Mouse (Mus musculus): ENCODE data around the gene Adamtsl1.

Adamtsl1 gene

DNA sequence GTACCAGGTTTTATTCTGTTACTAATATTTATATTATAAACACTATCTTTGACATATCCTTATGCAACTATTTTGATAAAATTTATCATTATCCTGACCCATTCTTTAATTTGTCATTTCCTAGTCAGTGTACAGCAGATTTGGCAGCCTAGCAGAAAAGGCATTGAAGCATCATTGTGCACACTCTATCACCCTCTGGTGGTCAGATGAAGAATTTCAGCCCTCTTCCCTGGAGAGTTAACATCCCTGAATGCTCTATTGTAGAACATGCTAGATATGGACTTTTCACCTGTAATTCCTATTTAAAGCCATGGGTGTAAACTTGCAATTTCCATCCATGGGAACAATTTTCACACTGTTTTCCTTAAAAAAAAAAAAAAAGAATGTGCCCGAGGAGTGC is 305.2 kb downstream of the Adamtsl1 start:
- peak; percentile 14 for DNase-seq

DNA sequence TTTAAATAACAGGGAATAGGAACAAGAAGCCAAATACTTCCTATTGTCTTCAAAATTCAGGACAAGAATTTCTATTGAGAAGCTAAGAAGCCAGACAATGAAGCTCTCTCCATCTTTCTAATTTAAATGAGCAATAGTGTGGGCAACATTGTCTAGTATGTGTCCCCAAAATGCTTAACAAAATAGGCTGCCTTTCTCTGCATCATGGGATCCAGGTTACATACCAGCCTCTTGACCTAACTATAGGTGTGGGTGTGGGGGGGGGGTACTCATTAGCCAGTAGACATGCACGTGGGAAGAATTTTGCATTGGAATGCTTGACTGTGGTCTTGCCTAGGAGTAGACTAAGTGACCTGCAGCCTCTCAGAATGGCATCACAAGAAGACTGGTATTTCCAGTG is 305.9 kb downstream of the Adamtsl1 start:
- no peak for DNase-seq

DNA sequence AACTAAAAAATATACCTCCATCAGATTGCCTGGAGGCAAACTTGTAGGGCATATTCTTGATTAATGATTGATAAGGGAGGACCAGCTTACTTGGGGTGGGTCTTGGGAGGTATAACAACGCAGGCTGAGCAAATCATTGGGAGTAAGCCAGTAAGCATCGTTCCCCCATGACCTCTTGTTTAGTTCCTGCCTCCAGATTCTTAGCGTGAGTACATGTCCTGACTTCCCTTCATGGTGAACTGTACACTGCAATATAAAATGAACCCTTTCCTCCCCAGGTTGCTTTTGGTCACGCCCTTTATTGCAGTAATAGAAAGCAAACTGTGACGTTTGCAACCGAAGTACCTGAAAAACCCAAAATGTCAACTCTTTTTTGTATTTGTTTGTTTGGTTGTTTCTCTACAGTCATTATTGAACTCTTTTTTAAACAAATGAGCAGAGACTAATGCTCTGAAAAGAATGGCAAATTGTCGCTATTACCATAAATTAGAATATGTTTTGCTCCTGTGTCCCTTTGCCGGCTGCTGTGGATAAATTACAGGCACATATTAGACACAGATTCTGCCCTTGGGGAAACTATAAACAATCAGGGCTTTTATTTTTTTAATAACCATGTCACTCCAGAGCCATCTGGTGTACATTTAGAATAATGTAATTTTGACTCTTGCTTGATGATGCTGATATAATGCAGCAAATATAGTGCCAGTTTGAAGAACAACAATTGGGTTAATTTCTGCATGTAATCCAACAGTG is 310.2 kb downstream of the Adamtsl1 start:
- no peak for DNase-seq

DNA sequence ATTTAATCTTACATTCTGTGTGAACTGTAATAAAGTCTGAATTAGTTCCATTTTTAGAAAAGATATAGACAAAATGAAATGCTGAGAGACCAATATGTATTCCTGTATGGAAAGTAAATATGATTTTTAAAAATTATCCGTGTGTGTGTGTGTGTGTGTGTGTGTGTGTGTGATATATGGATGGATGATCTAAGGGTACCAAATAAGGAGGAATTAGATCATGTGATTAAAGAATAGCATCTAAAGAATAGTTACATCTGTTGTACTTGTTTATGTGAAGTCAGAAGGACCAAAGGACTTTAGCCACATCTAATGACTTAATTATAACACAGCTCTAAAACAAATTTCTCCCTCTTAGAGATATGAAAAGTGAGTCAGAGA is 310.7 kb downstream of the Adamtsl1 start:
- no peak for DNase-seq

- no peak for DNase-seq
Measured at GRCm38 (mm10) chr4:85837058-85837457, 323.1 kb downstream of the Adamtsl1 start.

- DNase-seq = no peak
Measured at GRCm38 (mm10) chr4:85837532-85837965, 323.6 kb downstream of the Adamtsl1 start.

DNA sequence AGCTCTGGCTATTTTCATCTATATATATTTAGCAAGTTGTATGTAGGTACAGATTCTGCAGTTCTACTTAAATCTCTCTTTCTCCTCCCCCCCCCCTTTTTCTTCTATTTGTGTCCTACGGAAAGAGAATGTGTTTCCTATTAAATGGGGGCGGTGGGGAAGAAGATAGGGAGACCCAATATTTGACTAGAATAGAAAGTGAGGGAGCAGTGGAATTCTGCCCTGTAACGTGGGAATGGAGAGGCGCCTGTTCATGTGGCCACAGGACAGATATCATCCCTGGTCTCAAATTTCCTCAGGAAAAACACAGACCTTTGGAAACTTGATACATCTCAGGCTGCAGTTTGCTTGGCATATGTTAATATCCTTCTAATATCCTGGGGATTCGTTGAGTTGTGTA is 324.1 kb downstream of the Adamtsl1 start:
- DNase-seq = no peak

- no peak for DNase-seq
Measured at GRCm38 (mm10) chr4:85842113-85842512, 328.1 kb downstream of the Adamtsl1 start.

- no peak for DNase-seq
Measured at GRCm38 (mm10) chr4:85844381-85844780, 330.4 kb downstream of the Adamtsl1 start.

GRCm38 (mm10) chr4:85845931-85846330 is 332.0 kb downstream of the Adamtsl1 start:
- no peak for DNase-seq

DNA sequence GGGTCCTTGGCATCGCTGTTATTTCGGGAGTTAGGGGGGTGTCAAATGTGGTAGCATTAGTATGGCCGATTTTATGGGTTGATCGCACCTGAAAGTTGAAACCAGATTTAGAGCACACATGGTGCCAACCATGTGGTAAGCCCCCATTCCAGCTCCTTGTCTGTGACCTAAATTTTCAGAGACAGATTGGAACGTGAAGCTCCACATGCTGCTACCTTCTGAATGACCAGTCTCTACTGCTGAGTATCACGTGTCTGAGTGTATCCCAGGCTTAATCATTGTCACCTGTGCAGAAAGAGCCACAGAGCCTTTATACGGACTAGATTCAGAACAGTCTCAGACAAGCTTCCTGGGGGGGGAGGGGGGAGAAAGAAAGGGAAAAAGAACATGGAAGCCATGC is 339.4 kb downstream of the Adamtsl1 start:
- no peak for DNase-seq

- no peak for DNase-seq
Measured at GRCm38 (mm10) chr4:85854507-85854906, 340.5 kb downstream of the Adamtsl1 start.

- no peak for DNase-seq
Measured at GRCm38 (mm10) chr4:85879376-85879775, 365.4 kb downstream of the Adamtsl1 start.

GRCm38 (mm10) chr4:85881318-85881717 is 367.3 kb downstream of the Adamtsl1 start:
- DNase-seq = no peak

DNA sequence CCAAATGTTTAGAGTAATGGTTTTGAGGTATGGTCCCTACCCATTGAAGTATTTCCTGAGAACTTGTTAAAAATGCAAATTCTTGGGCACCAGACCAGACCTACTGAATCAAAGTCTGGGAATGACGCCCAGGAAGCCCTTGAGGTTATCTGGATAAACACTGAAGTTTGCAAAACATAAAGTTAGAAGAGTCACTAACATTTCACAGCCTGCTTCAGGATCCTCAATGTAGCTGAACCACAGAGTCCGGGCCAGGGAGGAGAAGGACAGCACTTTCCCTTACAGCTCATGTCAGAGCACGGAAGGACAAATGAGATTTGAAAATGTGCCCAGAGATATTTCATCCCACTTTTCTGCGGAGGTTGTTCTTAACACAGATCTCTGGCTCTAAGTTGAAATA is 370.1 kb downstream of the Adamtsl1 start:
- no peak for DNase-seq

DNA sequence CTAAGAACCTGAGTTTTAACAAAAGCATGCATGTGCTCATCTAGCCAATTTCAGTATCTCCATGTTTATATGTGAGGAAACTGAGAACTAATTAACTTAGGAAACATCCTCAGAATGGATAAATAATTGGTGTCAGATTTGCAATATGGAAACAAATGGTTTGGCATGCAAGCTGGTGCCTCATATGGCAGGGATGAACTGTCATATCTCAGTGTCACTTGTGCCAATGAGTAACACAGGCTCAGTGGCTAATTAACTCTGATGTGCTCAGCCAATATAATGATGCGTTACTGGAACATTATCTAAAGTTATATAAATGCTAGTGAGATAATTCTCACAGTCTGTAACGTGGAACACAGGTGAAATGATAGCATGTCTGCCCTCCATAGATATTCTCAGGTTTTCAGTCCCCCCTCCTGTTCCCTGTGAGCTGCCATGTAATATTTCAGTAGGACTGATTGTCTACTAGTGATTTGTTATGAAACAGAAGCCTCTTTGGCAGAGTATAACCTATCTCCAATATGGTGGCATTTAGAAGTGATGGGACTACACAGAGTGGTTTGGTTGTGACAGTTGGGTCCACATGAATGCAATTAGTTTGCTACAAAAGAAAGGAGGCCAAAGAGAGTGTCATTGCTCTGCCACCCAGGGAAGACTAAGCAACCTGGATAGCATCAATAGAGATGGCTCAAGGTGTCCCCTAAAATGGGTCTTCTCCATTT is 376.1 kb downstream of the Adamtsl1 start:
- no peak for DNase-seq

DNA sequence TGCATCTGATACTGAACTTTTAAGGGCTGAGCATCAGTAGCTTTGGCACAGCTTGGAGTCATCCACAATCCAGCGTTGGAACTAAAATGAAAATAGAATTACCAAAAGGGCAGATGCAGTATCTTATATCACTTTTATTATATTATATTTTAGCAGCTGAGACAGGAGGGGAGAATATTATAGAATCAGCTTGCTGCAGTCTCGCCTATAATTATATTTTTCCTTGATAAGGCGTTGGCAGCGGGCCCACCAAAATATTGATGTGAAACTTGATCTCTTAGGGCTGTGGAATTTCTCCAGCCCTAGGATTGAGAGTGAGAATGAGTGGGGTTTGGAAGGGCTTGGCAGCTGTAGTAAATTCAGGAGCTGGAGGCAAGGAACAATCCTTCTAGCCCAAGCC is 387.3 kb downstream of the Adamtsl1 start:
- no peak for DNase-seq

GRCm38 (mm10) chr4:85904217-85904616 is 390.2 kb downstream of the Adamtsl1 start:
- no peak for DNase-seq

DNA sequence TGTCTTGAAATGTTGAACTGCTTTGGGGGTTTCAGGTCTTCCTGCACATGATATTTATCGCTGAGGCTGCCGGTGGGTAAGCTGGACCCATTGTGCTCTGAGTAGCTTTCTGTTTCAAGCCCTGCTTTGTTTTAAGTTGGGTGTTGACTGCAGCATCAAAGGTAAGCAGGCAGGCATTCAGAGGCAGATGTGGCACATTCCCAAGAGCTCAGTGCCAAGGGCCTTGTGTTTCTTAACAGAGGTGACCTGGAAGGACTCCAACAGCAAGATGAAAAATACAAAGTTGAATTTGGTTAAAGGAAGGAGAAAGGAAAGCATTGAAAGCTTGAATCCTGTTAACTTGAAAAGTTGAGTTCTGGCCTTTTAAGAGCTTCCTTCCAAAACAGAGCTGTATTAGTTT is 402.1 kb downstream of the Adamtsl1 start:
- DNase-seq = no peak

DNA sequence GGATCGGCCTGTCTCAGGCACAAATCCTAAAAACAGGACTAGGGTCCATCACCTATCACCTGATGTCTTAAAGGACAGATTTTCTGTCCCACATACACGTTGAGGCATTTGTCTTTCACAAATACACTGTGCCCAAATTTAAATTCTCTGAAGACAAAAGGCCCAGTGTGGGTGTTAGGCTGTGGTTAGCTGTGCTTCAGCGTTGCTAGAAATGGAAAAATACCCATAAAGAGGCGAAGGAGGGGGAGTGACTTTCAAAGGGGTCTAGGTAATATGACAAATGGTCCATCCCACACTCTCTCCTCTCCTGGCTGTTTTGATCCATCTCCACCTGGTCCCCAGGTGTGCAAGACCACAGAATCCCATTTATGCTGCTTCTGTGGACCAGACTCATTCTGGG is 404.4 kb downstream of the Adamtsl1 start:
- DNase-seq = no peak

DNA sequence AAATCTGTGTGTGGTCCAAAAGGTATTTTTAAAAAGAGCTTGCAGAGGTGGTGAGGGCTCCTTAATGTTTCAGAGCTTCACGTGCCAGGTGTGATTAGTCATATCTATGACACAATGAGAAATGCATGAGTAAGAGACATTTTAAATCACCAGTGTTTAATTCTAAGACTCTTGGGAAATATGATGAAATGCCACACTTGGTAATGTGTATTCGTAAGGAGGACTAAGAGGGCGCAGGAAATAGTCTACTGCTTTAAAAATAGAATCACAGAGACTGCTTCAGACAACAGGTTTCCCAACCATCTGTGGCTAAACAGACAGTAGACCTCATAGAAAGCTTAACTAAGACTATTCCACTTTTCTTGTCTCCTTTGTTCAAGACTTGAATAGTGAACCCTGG is 406.5 kb downstream of the Adamtsl1 start:
- DNase-seq = no peak

DNA sequence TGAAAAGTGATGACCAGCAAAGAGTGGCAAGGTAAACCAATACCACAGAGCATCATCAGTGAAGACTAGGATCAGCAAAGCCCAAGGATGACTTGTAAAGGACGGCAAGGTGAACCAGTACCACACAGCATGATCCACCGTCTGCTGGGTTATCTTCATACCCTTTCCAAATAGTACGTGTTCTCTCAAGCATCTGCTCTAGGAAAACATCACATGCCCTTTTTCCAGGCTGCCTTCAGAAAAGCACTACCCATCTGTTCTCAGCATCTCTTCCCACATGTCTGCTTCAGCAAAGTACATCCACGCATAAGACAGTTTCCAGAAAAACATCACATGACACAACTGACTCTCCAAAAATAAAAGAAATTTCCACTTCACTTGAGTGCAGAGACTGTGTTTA is 408.8 kb downstream of the Adamtsl1 start:
- no peak for DNase-seq

DNA sequence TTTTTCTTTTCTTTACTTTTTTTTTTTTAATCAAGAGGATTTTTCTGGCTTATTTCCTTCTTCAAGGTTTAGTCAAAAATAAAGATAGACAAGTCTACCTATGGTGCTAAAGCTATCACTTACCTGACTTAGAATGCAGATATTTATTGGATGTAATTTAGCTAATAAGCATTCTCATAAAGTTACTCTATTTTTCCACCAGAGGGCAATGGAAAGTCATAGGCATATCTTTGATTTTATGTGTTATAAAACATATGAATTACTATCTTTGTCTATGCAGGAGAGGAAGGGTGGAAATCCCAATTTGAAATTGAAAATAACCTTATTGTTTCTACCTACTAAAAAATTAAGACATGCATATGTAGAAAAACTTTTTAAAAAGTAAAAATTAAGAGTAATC is 418.2 kb downstream of the Adamtsl1 start:
- DNase-seq = no peak

DNA sequence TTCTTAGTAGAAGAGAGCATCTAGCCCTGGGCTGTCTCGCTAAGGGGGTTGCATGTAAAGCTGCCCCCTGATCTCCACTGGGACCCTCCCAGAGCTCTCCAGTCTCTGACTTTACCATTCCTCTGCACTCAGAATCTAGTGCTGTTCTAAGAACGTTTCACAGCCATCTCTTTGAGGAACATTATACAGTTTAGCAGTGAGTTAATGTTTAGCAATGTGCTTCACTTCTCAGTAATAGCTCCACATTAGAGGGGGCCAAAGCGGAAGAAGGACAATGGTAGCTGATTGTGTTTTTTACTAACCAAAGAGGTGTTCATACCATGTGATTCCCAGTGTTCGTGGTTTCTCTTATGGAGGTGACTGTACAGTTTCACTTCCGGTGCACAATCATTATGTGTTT is 425.5 kb downstream of the Adamtsl1 start:
- DNase-seq = no peak

- no peak for DNase-seq
Measured at GRCm38 (mm10) chr4:85941857-85942256, 427.9 kb downstream of the Adamtsl1 start.
